Mouse (Mus musculus): ENCODE measurements around the gene Irak1. TPM values are rescaled to one million over a fixed set of nuclear protein-coding genes. Genes with fewer than 3 reads are reported as not detected.

The Irak1 gene
- polyA plus RNA-seq (2014; fragmentation: Nextera tagmentation; extraction: Ambion mirVana): 28.0 and 31.3 TPM in 2 replicates

GRCm38 (mm10) chrX:74023188-74024049 is at the start of gene Irak1:
Gene Irak1 (minus strand): TSS chrX:74023918.
- Histone ChIP-seq H3K36me3 (replicated peaks; ENCODE audit: control insufficient read depth, insufficient read depth, low read depth, low read length) (no peaks in the 10 kb centered on the region), H3K9ac (replicated peaks; ENCODE audit: low read length) (peak within 1 kb of the TSS; percentile 90), H3K4me3 (ENCODE audit: low read depth, low read length) (peak within 1 kb of the TSS; percentile 62), H3K4me1 (ENCODE audit: control insufficient read depth, insufficient read depth, low read length) (no peaks in the 10 kb centered on the region), H3K27me3 (ENCODE audit: control insufficient read depth, insufficient read depth, low read length) (no peaks in the 10 kb centered on the region), H3K4me2 (ENCODE audit: low read depth, low read length) (peak within 1 kb of the TSS; percentile 61), H3K9me3 (replicated peaks; ENCODE audit: control insufficient read depth, low read length) (no peaks in the 10 kb centered on the region), H3K27ac (replicated peaks; ENCODE audit: low read depth, low read length) (peak within 1 kb of the TSS; percentile 67)
- ATAC-seq (replicated peaks; ENCODE audit: insufficient number of reproducible peaks, low FRiP score, low TSS enrichment, low read depth) (peak; percentile 78), DNase-seq (ENCODE audit: low spot score) (peak; percentile 79)
- 19% methylated on average over 41 of the region's 72 CpGs for WGBS

- H3K27me3 ChIP-seq (ENCODE audit: control insufficient read depth, insufficient read depth, low read length): no peaks in the 10 kb centered on the region
- no peak overlapping the region for H3K27ac ChIP-seq (replicated peaks; ENCODE audit: low read depth, low read length)
- no peaks in the 10 kb centered on the region for H3K36me3 ChIP-seq (replicated peaks; ENCODE audit: control insufficient read depth, insufficient read depth, low read depth, low read length)
- DNase-seq (ENCODE audit: low spot score): no peak
- no peaks in the 10 kb centered on the region for H3K9me3 ChIP-seq (replicated peaks; ENCODE audit: control insufficient read depth, low read length)
- no peak for ATAC-seq (replicated peaks; ENCODE audit: insufficient number of reproducible peaks, low FRiP score, low TSS enrichment, low read depth)
- H3K4me3 ChIP-seq (ENCODE audit: low read depth, low read length): no peak overlapping the region
- no peak overlapping the region for H3K4me2 ChIP-seq (ENCODE audit: low read depth, low read length)
- H3K9ac ChIP-seq (replicated peaks; ENCODE audit: low read length): no peak overlapping the region
- H3K4me1 ChIP-seq (ENCODE audit: control insufficient read depth, insufficient read depth, low read length): no peaks in the 10 kb centered on the region
These were observed 47.1 kb upstream of the Irak1 start for GRCm38 (mm10) chrX:74070794-74071193.

- Histone ChIP-seq H3K36me3 (replicated peaks; ENCODE audit: control insufficient read depth, insufficient read depth, low read depth, low read length) (no peaks in the 10 kb centered on the region), H3K9ac (replicated peaks; ENCODE audit: low read length) (no peak overlapping the region), H3K27ac (replicated peaks; ENCODE audit: low read depth, low read length) (no peak overlapping the region), H3K4me3 (ENCODE audit: low read depth, low read length) (no peak overlapping the region), H3K4me1 (ENCODE audit: control insufficient read depth, insufficient read depth, low read length) (no peaks in the 10 kb centered on the region), H3K4me2 (ENCODE audit: low read depth, low read length) (no peak overlapping the region), H3K27me3 (ENCODE audit: control insufficient read depth, insufficient read depth, low read length) (no peaks in the 10 kb centered on the region), H3K9me3 (replicated peaks; ENCODE audit: control insufficient read depth, low read length) (no peaks in the 10 kb centered on the region)
- DNase-seq (ENCODE audit: low spot score): no peak
- no peak for ATAC-seq (replicated peaks; ENCODE audit: insufficient number of reproducible peaks, low FRiP score, low TSS enrichment, low read depth)
- 86% methylated on average over 9 of the region's 9 CpGs for WGBS
These were observed 44.2 kb upstream of the Irak1 start for GRCm38 (mm10) chrX:74067891-74068290.

- ATAC-seq (replicated peaks; ENCODE audit: insufficient number of reproducible peaks, low FRiP score, low TSS enrichment, low read depth): no peak
- 84% methylated on average over 1 of the region's 1 CpGs for WGBS
These were observed 21.4 kb upstream of the Irak1 start for GRCm38 (mm10) chrX:74045107-74045506.

GRCm38 (mm10) chrX:74037702-74038375 is 14.1 kb upstream of the Irak1 start:
- no peak for DNase-seq (ENCODE audit: low spot score)
- no peak for ATAC-seq (replicated peaks; ENCODE audit: insufficient number of reproducible peaks, low FRiP score, low TSS enrichment, low read depth)
- no peak overlapping the region for H3K4me3 ChIP-seq (ENCODE audit: low read depth, low read length)
- no peaks in the 10 kb centered on the region for H3K27me3 ChIP-seq (ENCODE audit: control insufficient read depth, insufficient read depth, low read length)
- no peak overlapping the region for H3K4me2 ChIP-seq (ENCODE audit: low read depth, low read length)
- H3K9me3 ChIP-seq (replicated peaks; ENCODE audit: control insufficient read depth, low read length): no peaks in the 10 kb centered on the region
- H3K27ac ChIP-seq (replicated peaks; ENCODE audit: low read depth, low read length): no peak overlapping the region
- H3K4me1 ChIP-seq (ENCODE audit: control insufficient read depth, insufficient read depth, low read length): no peaks in the 10 kb centered on the region
- no peaks in the 10 kb centered on the region for H3K36me3 ChIP-seq (replicated peaks; ENCODE audit: control insufficient read depth, insufficient read depth, low read depth, low read length)
- no peak overlapping the region for H3K9ac ChIP-seq (replicated peaks; ENCODE audit: low read length)
- 88% methylated on average over 5 of the region's 5 CpGs for WGBS

More at GRCm38 (mm10) chrX:74045107-74045506, 21.4 kb upstream of the Irak1 start:
- Histone ChIP-seq H3K27me3 (ENCODE audit: control insufficient read depth, insufficient read depth, low read length) (no peaks in the 10 kb centered on the region), H3K4me1 (ENCODE audit: control insufficient read depth, insufficient read depth, low read length) (no peaks in the 10 kb centered on the region), H3K36me3 (replicated peaks; ENCODE audit: control insufficient read depth, insufficient read depth, low read depth, low read length) (no peaks in the 10 kb centered on the region), H3K27ac (replicated peaks; ENCODE audit: low read depth, low read length) (no peak overlapping the region), H3K9me3 (replicated peaks; ENCODE audit: control insufficient read depth, low read length) (no peaks in the 10 kb centered on the region), H3K4me2 (ENCODE audit: low read depth, low read length) (no peak overlapping the region), H3K4me3 (ENCODE audit: low read depth, low read length) (no peak overlapping the region), H3K9ac (replicated peaks; ENCODE audit: low read length) (no peak overlapping the region)
- no peak for DNase-seq (ENCODE audit: low spot score)

GRCm38 (mm10) chrX:74030000-74030399 is 6.3 kb upstream of the Irak1 start:
- no peak for ATAC-seq (replicated peaks; ENCODE audit: insufficient number of reproducible peaks, low FRiP score, low TSS enrichment, low read depth)
- no peaks in the 10 kb centered on the region for H3K36me3 ChIP-seq (replicated peaks; ENCODE audit: control insufficient read depth, insufficient read depth, low read depth, low read length)
- no peak overlapping the region for H3K27ac ChIP-seq (replicated peaks; ENCODE audit: low read depth, low read length)
- H3K9me3 ChIP-seq (replicated peaks; ENCODE audit: control insufficient read depth, low read length): no peaks in the 10 kb centered on the region
- DNase-seq (ENCODE audit: low spot score): no peak
- H3K4me1 ChIP-seq (ENCODE audit: control insufficient read depth, insufficient read depth, low read length): no peaks in the 10 kb centered on the region
- no peak overlapping the region for H3K4me2 ChIP-seq (ENCODE audit: low read depth, low read length)
- H3K4me3 ChIP-seq (ENCODE audit: low read depth, low read length): no peak overlapping the region
- H3K9ac ChIP-seq (replicated peaks; ENCODE audit: low read length): no peak overlapping the region
- 61% methylated on average over 1 of the region's 1 CpGs for WGBS
- H3K27me3 ChIP-seq (ENCODE audit: control insufficient read depth, insufficient read depth, low read length): no peaks in the 10 kb centered on the region

- peak overlapping the region; percentile 61 for H3K4me2 ChIP-seq (ENCODE audit: low read depth, low read length)
- no peak for DNase-seq (ENCODE audit: low spot score)
- 27% methylated on average over 6 of the region's 6 CpGs for WGBS
- peak overlapping the region; percentile 62 for H3K4me3 ChIP-seq (ENCODE audit: low read depth, low read length)
- H3K27me3 ChIP-seq (ENCODE audit: control insufficient read depth, insufficient read depth, low read length): no peaks in the 10 kb centered on the region
- no peak for ATAC-seq (replicated peaks; ENCODE audit: insufficient number of reproducible peaks, low FRiP score, low TSS enrichment, low read depth)
- H3K36me3 ChIP-seq (replicated peaks; ENCODE audit: control insufficient read depth, insufficient read depth, low read depth, low read length): no peaks in the 10 kb centered on the region
- H3K9me3 ChIP-seq (replicated peaks; ENCODE audit: control insufficient read depth, low read length): no peaks in the 10 kb centered on the region
- H3K4me1 ChIP-seq (ENCODE audit: control insufficient read depth, insufficient read depth, low read length): no peaks in the 10 kb centered on the region
- peak overlapping the region; percentile 90 for H3K9ac ChIP-seq (replicated peaks; ENCODE audit: low read length)
- no peak overlapping the region for H3K27ac ChIP-seq (replicated peaks; ENCODE audit: low read depth, low read length)
These were observed 927 bp downstream of the Irak1 start for GRCm38 (mm10) chrX:74022795-74023187.

- no peaks in the 10 kb centered on the region for H3K4me1 ChIP-seq (ENCODE audit: control insufficient read depth, insufficient read depth, low read length)
- no peaks in the 10 kb centered on the region for H3K27me3 ChIP-seq (ENCODE audit: control insufficient read depth, insufficient read depth, low read length)
- H3K9ac ChIP-seq (replicated peaks; ENCODE audit: low read length): no peak overlapping the region
- no peaks in the 10 kb centered on the region for H3K9me3 ChIP-seq (replicated peaks; ENCODE audit: control insufficient read depth, low read length)
- H3K4me2 ChIP-seq (ENCODE audit: low read depth, low read length): no peak overlapping the region
- 92% methylated on average over 1 of the region's 1 CpGs for WGBS
- H3K27ac ChIP-seq (replicated peaks; ENCODE audit: low read depth, low read length): no peak overlapping the region
- H3K36me3 ChIP-seq (replicated peaks; ENCODE audit: control insufficient read depth, insufficient read depth, low read depth, low read length): no peaks in the 10 kb centered on the region
- no peak overlapping the region for H3K4me3 ChIP-seq (ENCODE audit: low read depth, low read length)
- DNase-seq (ENCODE audit: low spot score) (no peak), ATAC-seq (replicated peaks; ENCODE audit: insufficient number of reproducible peaks, low FRiP score, low TSS enrichment, low read depth) (no peak)
These were observed 9.1 kb downstream of the Irak1 start for GRCm38 (mm10) chrX:74014597-74014996.
